Mouse (Mus musculus): ENCODE results near the gene Dhcr7. TPM values are rescaled to one million over a fixed set of nuclear protein-coding genes. Genes with fewer than 3 reads are reported as not detected.
A peak's percentile ranks its signal among the peaks of the same experiment; 100 is the strongest.

The Dhcr7 gene
- total and polyA plus RNA-seq, 2 experiments from 2014 or later: 10.8 to 27.7 TPM

GRCm38 (mm10) chr7:143829504-143830331, 6.8 kb downstream of the Dhcr7 start:
- Histone ChIP-seq H3K4me3 (ENCODE audit: low read depth, low read length) (peak overlapping the region; percentile 53), H3K27me3 (ENCODE audit: control insufficient read depth, insufficient read depth, low read length) (no peaks in the 10 kb centered on the region), H3K9ac (replicated peaks; ENCODE audit: low read depth, low read length) (peak overlapping the region; percentile 57), H3K27ac (ENCODE audit: low read depth) (peak overlapping the region; percentile 72), H3K9me3 (replicated peaks; ENCODE audit: control insufficient read depth, low read length) (no peaks in the 10 kb centered on the region), H3K36me3 (replicated peaks; ENCODE audit: control insufficient read depth, insufficient read depth, low read length) (no peaks in the 10 kb centered on the region), H3K4me2 (ENCODE audit: low read depth, low read length) (peak overlapping the region; percentile 63), H3K4me1 (ENCODE audit: control insufficient read depth, insufficient read depth) (peaks cover 5% of the 10 kb centered on the region; the same call in 1 of the 2 replicates)
- DNase-seq (ENCODE audit: low spot score): peak; percentile 97
- ATAC-seq (ENCODE audit: insufficient read depth, low read depth): peak; percentile 98
- TF ChIP-seq EP300 (IDR thresholded peaks at IDR 0.05; ENCODE audit: low read depth) (0 out of 2 replicates have a peak, but pooled peaks have one; percentile 46), CTCF (IDR thresholded peaks at IDR 0.05; ENCODE audit: low read depth) (peak; percentile 88)
- under 1% methylated on average over 37 of the region's 37 CpGs for WGBS

GRCm38 (mm10) chr7:143830399-143830798, 7.5 kb downstream of the Dhcr7 start:
- H3K27me3 ChIP-seq (ENCODE audit: control insufficient read depth, insufficient read depth, low read length): no peaks in the 10 kb centered on the region
- TF ChIP-seq CTCF (IDR thresholded peaks at IDR 0.05; ENCODE audit: low read depth): no peak
- TF ChIP-seq EP300 (IDR thresholded peaks at IDR 0.05; ENCODE audit: low read depth): no peak
- H3K9ac ChIP-seq (replicated peaks; ENCODE audit: low read depth, low read length): peak overlapping the region; percentile 57
- no peak overlapping the region for H3K27ac ChIP-seq (ENCODE audit: low read depth)
- peak overlapping the region; percentile 63 for H3K4me2 ChIP-seq (ENCODE audit: low read depth, low read length)
- H3K4me1 ChIP-seq (ENCODE audit: control insufficient read depth, insufficient read depth): peaks cover 5% of the 10 kb centered on the region; the same call in 1 of the 2 replicates
- peak overlapping the region; percentile 53 for H3K4me3 ChIP-seq (ENCODE audit: low read depth, low read length)
- H3K9me3 ChIP-seq (replicated peaks; ENCODE audit: control insufficient read depth, low read length): no peaks in the 10 kb centered on the region
- WGBS: 6% methylated on average over 6 of the region's 6 CpGs
- no peak for DNase-seq (ENCODE audit: low spot score)
- no peaks in the 10 kb centered on the region for H3K36me3 ChIP-seq (replicated peaks; ENCODE audit: control insufficient read depth, insufficient read depth, low read length)
- ATAC-seq (ENCODE audit: insufficient read depth, low read depth): no peak

GRCm38 (mm10) chr7:143832196-143832595, 9.3 kb downstream of the Dhcr7 start:
- H3K4me2 ChIP-seq (ENCODE audit: low read depth, low read length): no peak overlapping the region
- no peaks in the 10 kb centered on the region for H3K27me3 ChIP-seq (ENCODE audit: control insufficient read depth, insufficient read depth, low read length)
- TF ChIP-seq CTCF (IDR thresholded peaks at IDR 0.05; ENCODE audit: low read depth) (no peak), EP300 (IDR thresholded peaks at IDR 0.05; ENCODE audit: low read depth) (no peak)
- no peak overlapping the region for H3K9ac ChIP-seq (replicated peaks; ENCODE audit: low read depth, low read length)
- H3K36me3 ChIP-seq (replicated peaks; ENCODE audit: control insufficient read depth, insufficient read depth, low read length): no peaks in the 10 kb centered on the region
- H3K9me3 ChIP-seq (replicated peaks; ENCODE audit: control insufficient read depth, low read length): no peaks in the 10 kb centered on the region
- DNase-seq (ENCODE audit: low spot score) (no peak), ATAC-seq (ENCODE audit: insufficient read depth, low read depth) (no peak)
- WGBS: 76% methylated on average over 8 of the region's 8 CpGs
- peaks cover 5% of the 10 kb centered on the region; the same call in 1 of the 2 replicates for H3K4me1 ChIP-seq (ENCODE audit: control insufficient read depth, insufficient read depth)
- no peak overlapping the region for H3K27ac ChIP-seq (ENCODE audit: low read depth)
- H3K4me3 ChIP-seq (ENCODE audit: low read depth, low read length): no peak overlapping the region

GRCm38 (mm10) chr7:143832611-143833010, 9.7 kb downstream of the Dhcr7 start:
- H3K4me1 ChIP-seq (ENCODE audit: control insufficient read depth, insufficient read depth): peaks cover 5% of the 10 kb centered on the region; the same call in 1 of the 2 replicates
- 83% methylated on average over 2 of the region's 2 CpGs for WGBS
- H3K4me3 ChIP-seq (ENCODE audit: low read depth, low read length): no peak overlapping the region
- no peak overlapping the region for H3K4me2 ChIP-seq (ENCODE audit: low read depth, low read length)
- H3K27me3 ChIP-seq (ENCODE audit: control insufficient read depth, insufficient read depth, low read length): no peaks in the 10 kb centered on the region
- H3K36me3 ChIP-seq (replicated peaks; ENCODE audit: control insufficient read depth, insufficient read depth, low read length): peaks cover 1% of the 10 kb centered on the region
- H3K9ac ChIP-seq (replicated peaks; ENCODE audit: low read depth, low read length): no peak overlapping the region
- no peaks in the 10 kb centered on the region for H3K9me3 ChIP-seq (replicated peaks; ENCODE audit: control insufficient read depth, low read length)
- DNase-seq (ENCODE audit: low spot score) (no peak), ATAC-seq (ENCODE audit: insufficient read depth, low read depth) (no peak)
- H3K27ac ChIP-seq (ENCODE audit: low read depth): no peak overlapping the region
- TF ChIP-seq CTCF (IDR thresholded peaks at IDR 0.05; ENCODE audit: low read depth) (no peak), EP300 (IDR thresholded peaks at IDR 0.05; ENCODE audit: low read depth) (no peak)

GRCm38 (mm10) chr7:143833581-143834190, 10.7 kb downstream of the Dhcr7 start:
- H3K36me3 ChIP-seq (replicated peaks; ENCODE audit: control insufficient read depth, insufficient read depth, low read length): peaks cover 12% of the 10 kb centered on the region
- no peaks in the 10 kb centered on the region for H3K9me3 ChIP-seq (replicated peaks; ENCODE audit: control insufficient read depth, low read length)
- H3K27me3 ChIP-seq (ENCODE audit: control insufficient read depth, insufficient read depth, low read length): no peaks in the 10 kb centered on the region
- no peak overlapping the region for H3K4me3 ChIP-seq (ENCODE audit: low read depth, low read length)
- ATAC-seq (ENCODE audit: insufficient read depth, low read depth) (no peak), DNase-seq (ENCODE audit: low spot score) (no peak)
- H3K9ac ChIP-seq (replicated peaks; ENCODE audit: low read depth, low read length): no peak overlapping the region
- TF ChIP-seq EP300 (IDR thresholded peaks at IDR 0.05; ENCODE audit: low read depth) (no peak), CTCF (IDR thresholded peaks at IDR 0.05; ENCODE audit: low read depth) (no peak)
- no peak overlapping the region for H3K4me2 ChIP-seq (ENCODE audit: low read depth, low read length)
- no peak overlapping the region for H3K27ac ChIP-seq (ENCODE audit: low read depth)
- WGBS: 57% methylated on average over 6 of the region's 6 CpGs
- peaks cover 5% of the 10 kb centered on the region; the same call in 1 of the 2 replicates for H3K4me1 ChIP-seq (ENCODE audit: control insufficient read depth, insufficient read depth)
